Mouse (Mus musculus): ENCODE results near the gene Olfr1390. TPM values are rescaled to one million over a fixed set of nuclear protein-coding genes. Genes with fewer than 3 reads are reported as not detected.
A peak's percentile ranks its signal among the peaks of the same experiment; 100 is the strongest.
"Not testable (repeated sequence)": the region's sequence is repeated elsewhere in the genome, so short reads cannot be mapped to it uniquely, and the experiment has no call there.

Gene Olfr1390
- not detected in 2 replicates for polyA plus RNA-seq (2012; rRNA removed)

DNA sequence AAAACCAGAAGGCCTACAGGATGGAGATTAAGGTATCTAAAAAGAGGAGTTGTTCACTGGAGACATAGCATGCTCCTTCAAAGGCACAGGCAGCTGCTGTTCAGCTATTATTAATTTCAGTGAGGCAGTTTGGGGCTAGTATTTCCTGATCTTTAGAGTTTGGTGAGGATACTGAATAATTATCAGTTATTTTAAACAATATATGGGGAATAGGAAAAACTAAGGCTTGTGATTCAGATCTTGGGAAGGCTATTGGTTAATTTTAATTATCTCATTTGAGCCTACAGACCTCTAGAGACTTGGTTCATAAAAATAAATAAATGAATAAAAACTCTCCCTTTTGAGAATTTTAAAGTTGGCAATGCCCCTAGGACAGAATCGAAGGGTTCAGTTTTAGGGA, at the start of gene Olfr1390:
Gene Olfr1390 (plus strand): TSS at position 301 of the 400 bp plus-strand sequence.
- H3K4me3 ChIP-seq (ENCODE audit: insufficient read depth, low read length), result no peak within 1 kb of the TSS
- no peaks in the 10 kb centered on the region; the same call in 1 of the 2 replicates for H3K4me1 ChIP-seq (ENCODE audit: control insufficient read depth, insufficient read depth, low read length)
- TF ChIP-seq POLR2A (IDR thresholded peaks at IDR 0.05; ENCODE audit: extremely low read depth, insufficient read depth, low read length) (no peak), CTCF (IDR thresholded peaks at IDR 0.05; ENCODE audit: extremely low read depth, insufficient read depth, low read length) (no peak)
- no peak within 1 kb of the TSS for H3K27ac ChIP-seq (ENCODE audit: insufficient read depth, low read length)

DNA sequence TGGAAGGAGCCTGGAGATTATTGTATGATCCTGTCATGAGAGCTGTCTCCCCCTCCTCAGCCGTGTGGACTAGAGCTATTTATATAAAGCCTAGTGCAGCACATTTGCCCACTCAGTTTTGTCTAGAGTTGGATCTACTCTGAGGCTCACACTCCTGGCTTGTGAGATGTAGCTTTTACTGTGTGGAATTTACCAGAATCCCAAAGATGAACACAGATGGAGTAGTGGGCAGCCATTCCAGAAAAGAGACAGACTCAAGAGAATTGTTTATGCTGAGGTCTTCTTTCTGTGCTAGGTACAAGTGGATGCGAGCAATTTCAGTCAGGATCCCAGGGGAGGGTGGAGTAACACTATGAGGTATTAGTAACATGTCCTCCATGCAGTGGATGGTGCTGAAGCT, 47.7 kb upstream of the Olfr1390 start:
- H3K4me3 ChIP-seq (ENCODE audit: insufficient read depth, low read length), result no peak overlapping the region
- no peaks in the 10 kb centered on the region for H3K4me1 ChIP-seq (ENCODE audit: control insufficient read depth, insufficient read depth, low read length)
- TF ChIP-seq CTCF (IDR thresholded peaks at IDR 0.05; ENCODE audit: extremely low read depth, insufficient read depth, low read length) (no peak), POLR2A (IDR thresholded peaks at IDR 0.05; ENCODE audit: extremely low read depth, insufficient read depth, low read length) (no peak)
- H3K27ac ChIP-seq (ENCODE audit: insufficient read depth, low read length), result no peak overlapping the region

DNA sequence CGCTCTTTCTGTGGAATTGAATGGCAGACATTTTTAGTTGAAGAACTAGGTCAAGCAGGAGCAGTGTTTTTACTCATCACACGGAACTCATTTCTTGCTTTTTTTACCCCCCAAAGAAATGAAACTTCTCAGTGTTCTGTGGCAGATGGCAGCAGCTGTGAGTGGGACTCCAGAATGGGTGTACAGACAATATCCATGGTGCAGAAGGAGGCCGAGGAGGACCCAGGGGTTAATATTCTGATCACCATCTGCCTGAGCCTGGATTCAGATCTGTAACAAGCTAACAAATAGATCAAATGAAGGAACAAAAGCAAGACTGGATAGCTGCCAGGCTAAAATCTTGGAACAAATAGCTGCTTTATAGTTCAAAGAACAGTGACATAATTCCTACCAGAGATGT, 42.2 kb upstream of the Olfr1390 start:
- TF ChIP-seq CTCF (IDR thresholded peaks at IDR 0.05; ENCODE audit: extremely low read depth, insufficient read depth, low read length), result no peak
- no peak for TF ChIP-seq POLR2A (IDR thresholded peaks at IDR 0.05; ENCODE audit: extremely low read depth, insufficient read depth, low read length)
- Histone ChIP-seq H3K4me3 (ENCODE audit: insufficient read depth, low read length) (no peak overlapping the region), H3K4me1 (ENCODE audit: control insufficient read depth, insufficient read depth, low read length) (no peaks in the 10 kb centered on the region; the same call in 1 of the 2 replicates), H3K27ac (ENCODE audit: insufficient read depth, low read length) (no peak overlapping the region)

DNA sequence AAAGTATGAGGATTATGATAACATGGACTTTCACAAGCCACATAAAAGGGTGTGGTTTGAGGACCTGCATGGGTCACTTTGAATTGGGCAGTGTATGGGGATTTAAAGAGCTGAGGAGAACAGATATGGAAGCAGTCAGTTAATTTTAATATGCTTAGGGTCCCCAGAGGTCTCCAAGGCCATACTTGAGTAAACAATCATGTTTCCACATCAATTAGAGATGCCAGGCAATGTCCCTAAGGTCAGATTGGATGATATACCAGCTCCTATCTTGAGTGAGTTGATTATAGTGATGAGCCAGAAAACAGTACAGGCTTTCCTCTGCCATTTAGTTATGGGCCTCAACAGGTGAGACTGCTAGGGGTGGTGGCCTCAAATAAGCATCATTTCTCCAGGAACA, 30.5 kb upstream of the Olfr1390 start, which contains the start of gene Olfr10:
Gene Olfr10 (plus strand): TSS at position 301 of the 400 bp plus-strand sequence.
- H3K4me1 ChIP-seq (ENCODE audit: control insufficient read depth, insufficient read depth, low read length), result no peaks in the 10 kb centered on the region; the same call in 1 of the 2 replicates
- no peak within 1 kb of the TSS for H3K4me3 ChIP-seq (ENCODE audit: insufficient read depth, low read length)
- H3K27ac ChIP-seq (ENCODE audit: insufficient read depth, low read length), result no peak within 1 kb of the TSS
- no peak for TF ChIP-seq POLR2A (IDR thresholded peaks at IDR 0.05; ENCODE audit: extremely low read depth, insufficient read depth, low read length)
- no peak for TF ChIP-seq CTCF (IDR thresholded peaks at IDR 0.05; ENCODE audit: extremely low read depth, insufficient read depth, low read length)

DNA sequence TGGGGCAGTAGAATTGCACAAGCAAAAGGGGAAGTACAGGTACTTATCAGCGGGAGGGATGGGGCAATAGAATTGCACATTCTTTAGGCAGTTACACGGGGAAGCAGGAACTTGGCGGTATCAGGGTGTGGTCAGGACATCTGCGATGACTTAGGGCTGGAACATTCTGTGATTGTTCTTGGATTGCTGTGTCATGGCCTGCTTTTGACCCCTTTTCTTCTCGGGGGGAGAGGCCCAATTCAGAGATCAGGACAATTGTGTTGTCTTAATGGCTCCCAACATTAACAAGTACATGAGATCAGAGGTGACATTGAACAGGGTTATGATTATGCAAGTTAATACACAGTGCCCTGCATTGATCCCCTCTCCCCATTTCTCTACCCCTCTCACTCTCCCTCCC, 26.4 kb upstream of the Olfr1390 start:
- not testable (repeated sequence) for H3K27ac ChIP-seq (ENCODE audit: insufficient read depth, low read length); H3K4me3 ChIP-seq (ENCODE audit: insufficient read depth, low read length); H3K4me1 ChIP-seq (ENCODE audit: control insufficient read depth, insufficient read depth, low read length)

DNA sequence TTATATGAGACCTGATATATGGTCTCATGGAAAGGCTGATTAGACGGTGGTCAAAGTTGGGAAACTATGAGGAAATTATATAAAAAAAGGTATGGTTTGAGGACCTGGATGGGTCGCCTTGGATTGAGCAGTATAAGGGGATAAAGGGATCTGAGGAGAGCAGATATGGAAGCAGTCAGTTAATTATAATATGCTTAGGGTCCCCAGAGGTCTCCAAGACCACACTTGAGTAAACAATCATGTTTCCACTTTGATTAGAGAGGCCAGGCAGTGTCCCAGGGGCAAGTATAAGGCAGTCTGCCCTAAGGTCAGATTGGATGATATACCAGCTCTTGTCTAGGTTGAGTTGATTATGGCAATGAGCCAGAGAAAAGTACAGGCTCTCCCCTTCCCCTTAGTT, 12.5 kb upstream of the Olfr1390 start, which contains the start of gene Olfr1391:
Gene Olfr1391 (plus strand): TSS at position 301 of the 400 bp plus-strand sequence.
- Histone ChIP-seq H3K27ac (ENCODE audit: insufficient read depth, low read length) (no peak within 1 kb of the TSS), H3K4me1 (ENCODE audit: control insufficient read depth, insufficient read depth, low read length) (no peaks in the 10 kb centered on the region), H3K4me3 (ENCODE audit: insufficient read depth, low read length) (no peak within 1 kb of the TSS)
- TF ChIP-seq CTCF (IDR thresholded peaks at IDR 0.05; ENCODE audit: extremely low read depth, insufficient read depth, low read length) (no peak), POLR2A (IDR thresholded peaks at IDR 0.05; ENCODE audit: extremely low read depth, insufficient read depth, low read length) (no peak)

DNA sequence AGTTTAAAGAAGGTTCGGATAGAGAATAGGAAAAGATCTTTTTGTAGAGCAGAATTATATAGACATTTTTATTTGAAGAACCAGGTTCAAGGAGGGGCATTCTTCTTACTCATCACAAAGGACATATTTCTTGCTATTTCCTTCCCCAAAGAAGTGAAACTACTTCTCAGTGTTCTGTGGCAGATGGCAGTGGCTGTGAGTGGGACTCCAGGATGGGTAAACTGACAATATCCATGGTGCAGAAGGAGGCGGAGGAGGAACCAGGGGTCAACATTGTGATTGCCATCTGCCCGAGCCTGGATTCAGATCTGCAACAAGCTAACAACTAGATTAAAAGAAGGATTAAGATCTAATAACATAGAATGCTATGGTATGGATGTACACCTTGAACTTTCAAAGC, 8.3 kb upstream of the Olfr1390 start:
- no peak for TF ChIP-seq POLR2A (IDR thresholded peaks at IDR 0.05; ENCODE audit: extremely low read depth, insufficient read depth, low read length)
- TF ChIP-seq CTCF (IDR thresholded peaks at IDR 0.05; ENCODE audit: extremely low read depth, insufficient read depth, low read length), result no peak
- Histone ChIP-seq H3K4me1 (ENCODE audit: control insufficient read depth, insufficient read depth, low read length) (no peaks in the 10 kb centered on the region; the same call in 1 of the 2 replicates), H3K4me3 (ENCODE audit: insufficient read depth, low read length) (no peak overlapping the region), H3K27ac (ENCODE audit: insufficient read depth, low read length) (no peak overlapping the region)

DNA sequence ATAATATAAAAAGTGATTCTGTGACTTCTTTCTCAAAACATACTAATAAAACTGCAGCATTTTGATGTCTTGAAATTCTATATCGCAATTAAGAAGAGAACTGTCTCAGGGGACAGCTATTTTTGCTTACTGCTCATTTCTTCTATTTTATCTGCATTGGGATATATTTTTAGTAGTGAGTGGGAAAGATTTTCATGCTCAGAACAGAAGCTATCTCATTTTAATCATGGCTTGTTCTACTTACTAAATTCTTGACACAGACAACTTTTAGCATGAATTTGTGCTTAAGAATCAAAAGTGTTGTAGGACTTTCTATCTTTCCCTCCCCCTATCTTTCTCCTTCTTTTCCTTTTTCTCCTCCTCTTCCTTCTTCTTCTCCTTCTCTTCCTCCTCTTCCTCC, 5.3 kb upstream of the Olfr1390 start:
- no peaks in the 10 kb centered on the region; the same call in 1 of the 2 replicates for H3K4me1 ChIP-seq (ENCODE audit: control insufficient read depth, insufficient read depth, low read length)
- no peak overlapping the region for H3K4me3 ChIP-seq (ENCODE audit: insufficient read depth, low read length)
- no peak for TF ChIP-seq CTCF (IDR thresholded peaks at IDR 0.05; ENCODE audit: extremely low read depth, insufficient read depth, low read length)
- TF ChIP-seq POLR2A (IDR thresholded peaks at IDR 0.05; ENCODE audit: extremely low read depth, insufficient read depth, low read length), result no peak
- peak overlapping the region; percentile 81 for H3K27ac ChIP-seq (ENCODE audit: insufficient read depth, low read length)

DNA sequence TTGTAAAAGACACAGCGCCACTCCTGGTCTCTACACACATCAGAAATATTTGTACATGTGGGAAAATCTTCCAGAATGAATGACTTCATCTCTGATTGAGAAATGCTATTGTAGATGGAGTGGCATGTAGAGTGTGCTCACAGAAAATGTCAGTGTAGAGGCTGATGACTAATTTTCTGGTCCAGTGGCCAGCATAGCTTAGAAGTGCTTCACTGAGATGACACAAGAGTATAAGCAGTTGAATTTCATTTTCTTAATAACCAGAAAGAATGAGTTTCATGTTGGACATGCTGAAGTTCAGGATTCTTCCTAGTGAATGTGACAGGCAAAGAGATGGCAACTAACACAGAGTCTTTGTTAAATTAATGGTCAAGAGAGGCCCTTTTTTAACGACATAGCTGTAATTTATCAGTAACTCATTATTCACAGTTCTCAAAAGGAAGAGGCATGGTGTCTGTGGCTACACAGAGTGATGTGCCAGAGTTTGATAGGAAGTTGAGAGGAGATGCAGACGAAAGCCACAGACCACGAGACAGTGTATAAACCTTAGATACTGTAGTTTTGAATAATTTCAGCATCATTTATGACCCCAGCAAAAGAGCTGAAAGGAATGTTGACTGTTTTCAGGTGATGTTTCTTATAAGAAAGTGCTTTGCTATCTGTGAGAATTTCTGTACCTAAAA, 2.3 kb downstream of the Olfr1390 start:
- no peak overlapping the region for H3K27ac ChIP-seq (ENCODE audit: insufficient read depth, low read length)
- H3K4me1 ChIP-seq (ENCODE audit: control insufficient read depth, insufficient read depth, low read length), result no peaks in the 10 kb centered on the region
- no peak overlapping the region for H3K4me3 ChIP-seq (ENCODE audit: insufficient read depth, low read length)
- TF ChIP-seq POLR2A (IDR thresholded peaks at IDR 0.05; ENCODE audit: extremely low read depth, insufficient read depth, low read length), result no peak
- no peak for TF ChIP-seq CTCF (IDR thresholded peaks at IDR 0.05; ENCODE audit: extremely low read depth, insufficient read depth, low read length)

DNA sequence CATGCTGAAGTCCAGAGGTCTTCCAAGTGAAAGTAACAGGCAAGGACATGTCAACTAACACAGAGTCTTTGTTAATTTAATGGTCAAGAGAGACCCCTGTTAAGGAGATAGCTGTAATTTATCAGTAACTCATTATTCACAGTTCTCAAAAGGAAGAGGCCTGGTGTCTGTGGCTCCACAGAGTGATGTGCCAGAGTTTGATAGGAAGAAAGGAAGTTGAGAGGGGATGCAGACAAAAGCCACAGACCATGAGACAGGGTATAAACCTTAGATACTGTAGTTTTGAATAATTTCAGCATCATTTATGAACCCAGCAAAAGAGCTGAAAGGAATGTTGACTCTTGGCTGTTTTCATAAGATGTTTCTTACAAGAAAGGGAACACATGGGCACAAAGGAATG, 48.1 kb downstream of the Olfr1390 start:
- H3K27ac ChIP-seq (ENCODE audit: insufficient read depth, low read length), result no peak overlapping the region
- H3K4me1 ChIP-seq (ENCODE audit: control insufficient read depth, insufficient read depth, low read length), result no peaks in the 10 kb centered on the region
- no peak for TF ChIP-seq CTCF (IDR thresholded peaks at IDR 0.05; ENCODE audit: extremely low read depth, insufficient read depth, low read length)
- no peak for TF ChIP-seq POLR2A (IDR thresholded peaks at IDR 0.05; ENCODE audit: extremely low read depth, insufficient read depth, low read length)
- H3K4me3 ChIP-seq (ENCODE audit: insufficient read depth, low read length), result no peak overlapping the region

DNA sequence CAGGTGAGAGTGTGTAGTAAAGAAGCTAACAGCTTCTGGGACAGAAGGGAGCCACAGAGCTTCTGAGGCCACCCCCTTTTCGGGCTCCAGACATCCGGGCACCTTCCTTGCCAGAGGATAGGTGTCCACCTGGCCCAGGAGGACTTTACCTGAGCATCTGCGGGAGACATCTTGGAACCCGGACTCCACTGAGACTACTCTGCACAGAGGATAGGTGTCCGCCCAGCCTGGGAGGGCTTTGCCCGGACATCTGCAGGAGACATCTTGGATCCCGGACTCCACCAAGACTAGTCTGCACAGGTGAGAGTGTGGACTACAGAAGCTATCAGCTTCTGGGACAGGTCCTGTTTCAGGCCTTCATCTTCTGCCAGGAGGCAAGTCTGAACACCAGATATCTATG, 51.1 kb downstream of the Olfr1390 start:
- not testable (repeated sequence) for H3K4me3 ChIP-seq (ENCODE audit: insufficient read depth, low read length); H3K4me1 ChIP-seq (ENCODE audit: control insufficient read depth, insufficient read depth, low read length); H3K27ac ChIP-seq (ENCODE audit: insufficient read depth, low read length)
